Mouse (Mus musculus) intestine, embryonic 15.5 days (tissue): ENCODE results near the gene Wfdc15b. TPM values are rescaled to one million over a fixed set of nuclear protein-coding genes. Genes with fewer than 3 reads are reported as not detected.

Experiments used
- ATAC-seq: fragments of 200-750 bp; cut with Nextera tagmentation; 2 replicates; pipeline ENCODE4 v1.8.0; 2017; ENCODE audit warnings: moderate TSS enrichment, moderate library complexity
- H3K27ac ChIP-seq: fragments of 300-500 bp; sonication (generic); 2 replicates; pipeline ENCODE4 v1.5.1; 2015; ENCODE audit warnings: mild to moderate bottlenecking, inconsistent platforms
- H3K27me3 ChIP-seq: fragments of 300-500 bp; sonication (generic); replicated peaks from 2 replicates; pipeline ENCODE4 v1.6.1; 2015; ENCODE audit warnings: inconsistent platforms
- H3K36me3 ChIP-seq: fragments of 300-500 bp; sonication (generic); 2 replicates; pipeline ENCODE4 v1.6.1; 2015; ENCODE audit warnings: inconsistent platforms
- H3K4me1 ChIP-seq: fragments of 300-500 bp; sonication (generic); replicated peaks from 2 replicates; pipeline ENCODE4 v1.6.1; 2015; ENCODE audit warnings: inconsistent platforms
- H3K4me2 ChIP-seq: fragments of 300-500 bp; sonication (generic); replicated peaks from 2 replicates; pipeline ENCODE4 v1.6.1; 2015; ENCODE audit warnings: mild to moderate bottlenecking, inconsistent platforms
- H3K4me3 ChIP-seq: fragments of 300-500 bp; sonication (generic); replicated peaks from 2 replicates; pipeline ENCODE4 v1.5.1; 2015; ENCODE audit warnings: inconsistent platforms
- H3K9ac ChIP-seq: fragments of 300-500 bp; sonication (generic); 2 replicates; pipeline ENCODE4 v1.6.1; 2015; ENCODE audit warnings: inconsistent platforms
- H3K9me3 ChIP-seq: fragments of 300-500 bp; sonication (generic); 2 replicates; pipeline ENCODE4 v1.6.1; 2016; ENCODE audit warnings: inconsistent platforms
- WGBS: fragments of 180-500 bp; shearing (Covaris S2); methylation state at CpG from one replicate; pipeline ENCODE4 v1.1.7; 2015; 5-methylcytosine and 5-hydroxymethylcytosine counted together
- polyA plus RNA-seq: library from polyadenylated mRNA; unstranded; fragments of >200 nt; fragmentation: Nextera tagmentation; extraction: Ambion mirVana; gene quantifications from 2 replicates; pipeline ENCODE4 v1.2.1, GENCODE M21; 2015

Wfdc15b gene
- polyA plus RNA-seq, 1 experiment from 2014 or later: 27.0 TPM

DNA sequence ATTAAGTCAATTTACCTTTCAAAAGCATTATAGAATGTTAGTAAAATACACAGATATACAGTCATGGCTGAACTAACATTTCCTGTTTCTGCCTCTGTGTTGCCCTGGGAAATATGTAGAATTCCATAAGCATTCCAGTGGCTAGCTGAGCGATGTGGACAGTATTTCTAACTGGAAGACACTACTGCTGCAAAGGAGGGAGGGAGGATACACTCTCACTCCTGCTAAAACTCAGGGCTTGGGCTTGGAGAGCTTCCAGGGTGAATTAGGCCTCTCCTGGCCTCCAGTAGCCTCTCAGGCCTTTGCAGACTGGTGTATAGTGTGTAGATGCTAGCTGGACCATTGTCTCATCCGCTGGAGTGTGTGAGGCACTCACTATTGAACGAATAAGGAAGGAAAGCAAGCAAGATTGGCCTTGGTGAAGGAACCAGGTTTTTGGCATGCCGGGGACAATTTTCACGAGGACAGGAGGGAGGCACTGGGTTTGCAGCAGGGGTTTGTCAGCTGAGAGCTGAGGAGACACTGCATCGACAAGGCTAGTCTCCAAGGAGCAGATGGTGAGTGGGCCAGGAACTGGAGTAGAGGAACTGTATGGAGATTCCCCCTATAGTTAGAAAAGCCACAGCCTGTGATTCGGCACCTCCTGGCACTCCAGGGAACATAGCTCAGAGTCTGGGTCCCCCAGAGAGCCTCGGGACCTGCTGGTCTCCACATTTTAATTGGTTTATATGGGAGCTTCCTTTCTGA is 46.6 kb downstream of the Wfdc15b start:
- no peaks in the 10 kb centered on the region for H3K9me3 ChIP-seq
- ATAC-seq: no peak
- 67% methylated on average over 8 of the region's 8 CpGs for WGBS
- H3K27ac ChIP-seq: no peak overlapping the region
- H3K4me1 ChIP-seq: peaks cover 10% of the 10 kb centered on the region
- peaks cover 32% of the 10 kb centered on the region for H3K27me3 ChIP-seq
- no peak overlapping the region for H3K4me3 ChIP-seq
- H3K9ac ChIP-seq: no peak overlapping the region
- H3K4me2 ChIP-seq: no peak overlapping the region
- no peaks in the 10 kb centered on the region for H3K36me3 ChIP-seq

DNA sequence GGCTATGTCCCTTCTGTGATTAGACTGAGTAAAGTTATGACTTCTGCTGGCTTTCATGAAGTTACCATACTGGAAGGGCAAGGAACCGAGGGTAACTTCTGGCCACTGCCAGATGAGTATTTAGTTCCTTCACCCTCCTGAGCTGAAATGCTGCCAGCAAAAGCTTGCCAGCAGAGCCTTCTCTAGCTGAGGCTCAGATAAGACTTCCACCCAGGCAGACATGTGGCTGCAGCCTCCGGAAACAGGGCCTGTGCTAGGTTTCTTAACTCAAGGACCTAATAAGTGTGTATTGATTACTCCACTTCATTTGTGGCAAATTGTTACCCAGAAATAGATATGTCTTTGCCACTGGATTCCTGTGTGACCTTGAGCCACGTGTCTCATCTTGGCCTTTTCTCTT is 48.1 kb downstream of the Wfdc15b start:
- Histone ChIP-seq H3K27me3 (peaks cover 45% of the 10 kb centered on the region), H3K4me3 (no peak overlapping the region), H3K9ac (no peak overlapping the region), H3K4me1 (peaks cover 14% of the 10 kb centered on the region), H3K4me2 (no peak overlapping the region), H3K9me3 (no peaks in the 10 kb centered on the region), H3K27ac (no peak overlapping the region), H3K36me3 (no peaks in the 10 kb centered on the region)
- WGBS: 65% methylated on average over 3 of the region's 3 CpGs
- ATAC-seq: no peak

DNA sequence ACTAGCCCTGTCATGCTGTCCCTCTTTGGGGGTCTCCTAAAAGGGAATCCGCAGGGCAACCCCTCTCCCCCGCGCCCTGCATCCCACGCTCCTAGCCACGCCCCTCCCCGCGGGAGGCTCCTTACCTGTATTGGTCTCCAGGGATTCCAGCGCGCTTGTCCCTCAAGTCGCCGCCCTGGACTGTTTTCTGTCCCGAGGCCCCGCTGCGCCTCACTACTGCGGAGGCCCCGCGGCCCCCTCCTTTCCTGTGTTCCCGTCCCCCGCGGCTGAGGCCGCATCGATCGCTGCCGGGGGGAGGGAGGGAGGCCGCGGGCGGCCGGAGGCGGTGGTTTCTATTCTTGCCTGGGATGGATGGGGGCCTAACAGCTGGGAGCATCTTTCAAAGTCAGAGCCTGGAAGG is 50.6 kb downstream of the Wfdc15b start, which contains the start of gene Kcns1:
Gene Kcns1, minus strand, starts transcription at position 212 of the 400 bp plus-strand sequence.
- no peaks in the 10 kb centered on the region for H3K36me3 ChIP-seq
- H3K9ac ChIP-seq: 0 out of 2 replicates have a peak within 1 kb of the TSS, but pooled peaks have one; percentile 28
- peaks cover 63% of the 10 kb centered on the region for H3K27me3 ChIP-seq
- WGBS: 2% methylated on average over 25 of the region's 29 CpGs
- peak within 1 kb of the TSS; percentile 72 for H3K4me2 ChIP-seq
- peak within 1 kb of the TSS; percentile 36 for H3K4me3 ChIP-seq
- no peak for ATAC-seq
- no peak within 1 kb of the TSS for H3K27ac ChIP-seq
- H3K4me1 ChIP-seq: peaks cover 20% of the 10 kb centered on the region
- H3K9me3 ChIP-seq: no peaks in the 10 kb centered on the region

DNA sequence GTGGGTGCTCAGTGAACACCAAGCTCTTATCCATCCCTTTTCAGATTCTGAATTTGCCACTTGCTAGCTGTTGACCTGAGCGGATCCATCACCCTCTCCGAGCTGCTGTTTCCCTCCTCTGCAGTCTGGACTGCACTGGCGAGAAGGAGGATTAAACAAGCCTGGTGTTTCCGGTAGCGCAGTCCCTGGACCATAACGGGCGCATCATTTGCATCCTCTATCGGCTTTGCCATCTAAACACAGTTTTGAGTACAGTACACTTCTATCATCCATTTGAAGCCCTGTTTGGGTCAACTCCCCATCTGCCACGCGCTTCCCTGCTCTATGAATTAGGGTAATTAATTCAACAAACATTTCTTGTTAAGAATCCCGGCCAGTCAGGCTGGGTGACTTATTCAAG is 51.1 kb downstream of the Wfdc15b start:
- no peaks in the 10 kb centered on the region for H3K36me3 ChIP-seq
- peaks cover 20% of the 10 kb centered on the region for H3K4me1 ChIP-seq
- peaks cover 63% of the 10 kb centered on the region for H3K27me3 ChIP-seq
- no peak overlapping the region for H3K27ac ChIP-seq
- no peaks in the 10 kb centered on the region for H3K9me3 ChIP-seq
- no peak for ATAC-seq
- H3K4me2 ChIP-seq: peak overlapping the region; percentile 72
- H3K9ac ChIP-seq: no peak overlapping the region
- 0 out of 2 replicates have a peak overlapping the region, but pooled peaks have one; percentile 36 for H3K4me3 ChIP-seq
- 5% methylated on average over 11 of the region's 11 CpGs for WGBS

DNA sequence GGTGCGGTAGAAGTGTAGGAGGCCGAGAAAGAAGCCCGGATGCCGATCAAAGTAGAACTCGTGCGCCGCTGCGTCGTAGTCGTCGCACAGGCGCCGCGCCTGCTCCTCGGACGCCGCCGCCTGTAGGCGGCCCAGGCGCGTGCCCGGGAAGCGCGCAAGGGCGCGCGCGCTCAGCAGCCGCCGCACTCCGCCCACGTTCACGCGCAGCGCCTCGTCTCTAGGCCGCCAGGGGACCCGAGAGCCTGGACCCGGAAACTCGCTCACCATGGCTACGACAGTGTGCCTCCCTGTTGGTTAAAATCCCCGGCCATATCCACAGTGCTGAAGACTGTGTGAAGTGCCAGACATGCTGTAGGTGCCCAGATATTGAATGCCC is 52.9 kb downstream of the Wfdc15b start:
- ATAC-seq: peak; percentile 47; the same call in 1 of the 2 replicates

DNA sequence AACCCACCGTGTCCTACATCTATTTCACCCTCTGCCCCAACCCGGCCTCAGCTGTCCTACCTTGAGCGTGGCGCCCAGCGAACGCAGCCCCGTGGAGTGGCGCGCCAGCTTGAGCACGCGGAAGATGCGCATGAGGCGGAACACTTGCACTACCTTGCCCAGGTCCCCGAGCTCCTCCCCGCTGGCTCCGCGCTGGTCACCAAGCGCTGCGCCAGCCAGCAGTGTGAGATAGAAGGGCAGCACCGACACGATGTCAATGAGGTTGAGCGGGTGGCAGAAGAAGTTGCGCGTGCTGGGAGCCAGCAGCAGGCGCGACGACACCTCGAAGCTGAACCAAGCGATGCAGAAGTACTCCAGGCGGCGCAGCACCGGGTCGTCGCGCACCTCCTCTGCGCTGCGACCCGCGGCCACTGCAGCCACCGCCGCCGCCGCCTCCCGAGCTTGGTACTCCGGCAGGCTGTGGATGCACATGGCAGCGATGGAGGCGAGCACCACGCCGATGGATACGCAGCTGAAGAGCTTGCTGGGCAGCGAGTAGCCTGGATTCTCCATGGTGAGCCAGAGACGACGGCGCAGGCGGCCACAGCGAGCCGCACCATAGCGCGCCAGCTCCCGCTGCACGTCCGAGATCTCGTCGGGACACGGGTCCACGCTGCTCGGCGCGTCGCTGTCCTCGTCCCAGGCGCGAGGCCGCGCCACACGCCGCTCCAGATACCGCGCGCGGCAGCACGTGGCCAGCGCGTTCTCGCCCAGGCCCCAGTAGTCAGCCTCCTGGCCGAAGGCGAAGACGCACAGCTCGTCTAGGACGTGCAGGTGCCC is 53.5 kb downstream of the Wfdc15b start:
- WGBS: 12% methylated on average over 90 of the region's 90 CpGs
- H3K27me3 ChIP-seq: peaks cover 60% of the 10 kb centered on the region
- no peaks in the 10 kb centered on the region for H3K9me3 ChIP-seq

More for the DNA sequence above, 52.9 kb downstream of the Wfdc15b start:
- H3K4me3 ChIP-seq: peak overlapping the region; percentile 31
- peak overlapping the region; percentile 61 for H3K4me2 ChIP-seq
- no peak overlapping the region for H3K9ac ChIP-seq
- H3K9me3 ChIP-seq: no peaks in the 10 kb centered on the region
- H3K27me3 ChIP-seq: peaks cover 60% of the 10 kb centered on the region
- H3K27ac ChIP-seq: no peak overlapping the region
- WGBS: 15% methylated on average over 42 of the region's 42 CpGs
- peaks cover 17% of the 10 kb centered on the region for H3K4me1 ChIP-seq
- no peaks in the 10 kb centered on the region for H3K36me3 ChIP-seq

DNA sequence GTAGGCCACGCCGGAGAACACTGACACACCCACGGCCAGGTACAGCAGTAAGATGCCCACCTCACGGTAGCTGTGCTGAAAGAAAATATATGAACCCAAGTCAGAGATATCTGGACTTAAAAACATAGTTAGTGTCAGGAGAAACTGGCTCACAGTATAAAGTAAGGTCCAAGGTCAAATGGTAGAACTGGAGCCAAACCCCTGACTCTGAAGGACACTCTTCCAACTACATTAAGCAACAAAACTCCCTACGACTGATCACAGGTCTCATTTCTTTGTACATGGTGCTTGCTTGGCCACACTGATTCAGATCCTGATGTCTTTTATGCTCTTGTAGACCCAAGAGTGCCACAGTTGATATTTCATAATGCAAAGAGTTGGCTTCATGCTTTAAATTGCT is 56.5 kb downstream of the Wfdc15b start:
- 88% methylated on average over 5 of the region's 5 CpGs for WGBS
- no peak overlapping the region for H3K9ac ChIP-seq
- H3K27me3 ChIP-seq: peaks cover 39% of the 10 kb centered on the region
- H3K36me3 ChIP-seq: no peaks in the 10 kb centered on the region
- no peak overlapping the region for H3K4me2 ChIP-seq
- H3K4me3 ChIP-seq: no peak overlapping the region
- H3K4me1 ChIP-seq: peaks cover 10% of the 10 kb centered on the region
- ATAC-seq: no peak
- H3K27ac ChIP-seq: no peak overlapping the region
- no peaks in the 10 kb centered on the region for H3K9me3 ChIP-seq

More for the DNA sequence above, 53.5 kb downstream of the Wfdc15b start:
- Histone ChIP-seq H3K4me3 (peak overlapping the region; percentile 31), H3K9ac (no peak overlapping the region), H3K36me3 (no peaks in the 10 kb centered on the region), H3K4me2 (peak overlapping the region; percentile 61), H3K27ac (no peak overlapping the region), H3K4me1 (peaks cover 17% of the 10 kb centered on the region)
- peak; percentile 32; the same call in 1 of the 2 replicates for ATAC-seq

Other genes starting within 250 kb of the Wfdc15b start
- 269 and 298 TPM in 2 replicates for gene Ywhab, start 226.7 kb downstream of the Wfdc15b start, polyA plus RNA-seq
- gene Pabpc1l, start 196.2 kb downstream of the Wfdc15b start, polyA plus RNA-seq: 0.82 and 1.3 TPM in 2 replicates
- gene Stk4, start 151.3 kb downstream of the Wfdc15b start, polyA plus RNA-seq: 18.0 and 19.9 TPM in 2 replicates
- 52.8 and 55.4 TPM in 2 replicates for gene Tomm34, start 150.5 kb downstream of the Wfdc15b start, polyA plus RNA-seq
- gene Kcns1, start 50.5 kb downstream of the Wfdc15b start, polyA plus RNA-seq: 0.15 and 0.29 TPM in 2 replicates
- gene Wfdc5, start 38.9 kb downstream of the Wfdc15b start, polyA plus RNA-seq: not detected in 2 replicates
- gene Wfdc12, start 31.1 kb downstream of the Wfdc15b start, polyA plus RNA-seq: not detected in 2 replicates
- not detected in 2 replicates for gene Wfdc15a, start 21.5 kb downstream of the Wfdc15b start, polyA plus RNA-seq
- not detected in 2 replicates for gene Svs2, start 16.8 kb upstream of the Wfdc15b start, polyA plus RNA-seq
- not detected in 2 replicates for gene Svs3b, start 35.0 kb upstream of the Wfdc15b start, polyA plus RNA-seq
- gene Svs4, start 56.8 kb upstream of the Wfdc15b start, polyA plus RNA-seq: not detected in 2 replicates
- gene Svs3a, start 67.6 kb upstream of the Wfdc15b start, polyA plus RNA-seq: not detected in 2 replicates
- not detected in 2 replicates for gene Svs6, start 95.1 kb upstream of the Wfdc15b start, polyA plus RNA-seq
- not detected in 2 replicates for gene Svs5, start 111.1 kb upstream of the Wfdc15b start, polyA plus RNA-seq
- gene Slpi, start 167.4 kb upstream of the Wfdc15b start, polyA plus RNA-seq: 2.1 and 2.8 TPM in 2 replicates
- 16.1 and 40.7 TPM in 2 replicates for gene Rbpjl, start 181.5 kb upstream of the Wfdc15b start, polyA plus RNA-seq
- 9.3 and 11.0 TPM in 2 replicates for gene Matn4, start 183.5 kb upstream of the Wfdc15b start, polyA plus RNA-seq
- gene Sdc4, start 222.2 kb upstream of the Wfdc15b start, polyA plus RNA-seq: 120 and 126 TPM in 2 replicates
- 51.1 and 61.9 TPM in 2 replicates for gene Sys1, start 235.3 kb upstream of the Wfdc15b start, polyA plus RNA-seq
- 9.4 and 18.5 TPM in 2 replicates for gene Gm20458, start 239.3 kb upstream of the Wfdc15b start, polyA plus RNA-seq